Mouse (Mus musculus): ENCODE data around the gene Cys1.
"Not testable (repeated sequence)": the region's sequence is repeated elsewhere in the genome, so short reads cannot be mapped to it uniquely, and the experiment has no call there.

Cys1 gene

GRCm38 (mm10) chr12:24645901-24646300 is 35.7 kb downstream of the Cys1 start:
- DNase-seq: no peak

DNA sequence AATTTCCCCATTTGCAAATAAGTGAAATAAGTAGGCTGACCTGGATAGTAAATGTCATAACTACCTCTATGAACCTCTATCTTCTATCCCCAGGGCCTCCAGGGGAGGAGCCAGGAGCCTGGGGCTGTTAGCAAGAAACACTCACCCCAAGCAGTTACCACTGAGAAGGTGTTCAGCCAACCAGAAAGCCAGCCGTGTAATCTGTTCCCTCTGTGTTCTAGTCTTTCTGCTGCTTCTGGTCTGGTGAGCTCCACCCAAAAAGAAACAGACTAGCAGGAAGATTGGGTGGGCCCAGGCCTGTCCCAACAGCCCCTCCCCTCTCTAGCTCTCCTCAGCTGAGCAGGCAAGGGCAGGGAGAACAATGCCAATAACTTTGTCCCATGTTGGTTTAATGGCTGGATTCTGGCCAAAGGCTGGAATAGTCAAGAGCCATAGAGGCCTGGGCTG is 37.5 kb downstream of the Cys1 start:
- no peak for DNase-seq

GRCm38 (mm10) chr12:24642370-24642802 is 39.2 kb downstream of the Cys1 start:
- peak; percentile 74 to 84 for DNase-seq

GRCm38 (mm10) chr12:24638787-24639186 is 42.8 kb downstream of the Cys1 start:
- DNase-seq: not testable (repeated sequence)

DNA sequence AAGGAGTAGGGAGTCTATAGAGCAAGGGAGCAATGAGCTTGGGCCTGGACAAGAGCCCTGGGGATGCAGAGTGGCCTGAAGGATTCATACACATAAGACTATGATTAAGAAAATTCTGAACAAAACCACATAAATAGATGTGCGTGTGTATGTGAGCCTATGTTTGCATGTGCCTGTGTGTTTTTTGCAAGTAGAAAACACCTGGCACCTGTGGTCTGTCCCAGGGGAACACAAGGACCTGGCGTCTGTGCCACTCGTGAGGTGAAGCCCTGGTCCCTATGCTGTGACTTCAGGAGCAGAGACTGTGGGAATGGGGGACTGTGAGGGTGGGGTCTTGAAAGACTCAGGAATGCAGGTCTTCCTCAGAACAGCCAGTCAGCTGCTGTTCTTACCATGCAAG is 47.0 kb downstream of the Cys1 start:
- DNase-seq: no peak

GRCm38 (mm10) chr12:24634212-24634611 is 47.4 kb downstream of the Cys1 start:
- DNase-seq: no peak

DNA sequence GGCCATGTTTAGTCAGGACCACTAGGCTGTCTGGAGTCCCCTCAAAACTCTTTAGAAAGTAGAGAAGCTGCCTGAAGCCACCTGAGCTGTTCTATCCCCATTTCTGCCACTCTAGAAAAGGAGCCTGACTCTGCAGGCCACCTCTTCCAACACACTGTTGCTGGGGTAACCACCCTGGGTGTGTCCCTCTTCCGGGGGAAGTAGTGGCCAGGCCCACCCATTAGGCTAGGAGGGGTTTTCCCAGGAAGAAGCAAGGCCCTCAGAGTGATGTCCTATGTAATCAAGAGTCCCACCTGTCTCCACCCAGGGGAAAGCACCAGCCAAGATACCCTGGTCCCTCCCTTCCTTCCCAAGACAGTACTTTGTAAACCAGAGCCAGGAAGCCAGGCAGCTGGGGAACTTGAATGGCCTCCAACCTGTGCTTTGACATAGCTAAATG is 47.8 kb downstream of the Cys1 start:
- DNase-seq: no peak

- DNase-seq: no peak
Observed at GRCm38 (mm10) chr12:24632404-24632803, 49.2 kb downstream of the Cys1 start.

- peak; percentile 63 to 71 for DNase-seq
Observed at GRCm38 (mm10) chr12:24630220-24630619, 51.4 kb downstream of the Cys1 start.

- no peak for DNase-seq
Observed at GRCm38 (mm10) chr12:24627215-24627614, 54.4 kb downstream of the Cys1 start.

GRCm38 (mm10) chr12:24626401-24626800 is 55.2 kb downstream of the Cys1 start:
- DNase-seq: no peak

DNA sequence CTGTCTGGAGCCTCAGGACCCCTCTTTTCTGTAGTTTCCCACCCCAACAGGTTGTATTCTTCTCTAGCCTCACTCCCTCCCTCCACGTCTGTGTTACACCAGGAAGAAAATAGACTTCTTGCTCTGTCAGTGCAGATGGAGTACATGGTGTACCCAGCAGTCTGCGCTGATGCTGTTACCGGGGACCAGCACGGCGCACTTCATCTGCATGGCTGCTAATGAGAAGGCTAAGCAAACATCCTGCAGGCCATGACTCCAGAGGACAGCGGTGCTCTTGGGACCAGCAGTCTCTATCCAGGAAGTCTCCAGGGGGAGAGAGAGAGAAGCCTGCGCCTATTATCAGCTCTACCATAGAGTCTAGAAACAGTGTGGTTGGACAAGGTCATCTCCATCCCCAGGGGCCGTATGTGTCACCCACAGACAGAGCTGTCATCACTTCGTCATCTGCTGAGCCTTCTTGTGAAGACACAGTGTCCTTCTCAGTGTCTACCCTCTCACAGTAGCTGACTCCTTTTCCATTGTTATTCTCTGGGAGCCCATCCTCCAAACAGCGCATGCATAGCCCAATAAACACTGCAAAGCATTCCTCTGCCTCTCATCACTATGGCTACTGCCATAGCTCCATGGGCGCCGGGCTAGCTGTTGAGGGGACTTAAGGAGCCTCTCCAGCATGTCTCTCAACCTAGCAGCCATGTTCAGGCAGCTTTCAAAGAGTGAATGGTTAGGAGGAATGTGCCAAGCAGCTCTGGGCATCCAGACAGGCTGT is 57.9 kb downstream of the Cys1 start:
- DNase-seq: no peak

- no peak for DNase-seq
Observed at GRCm38 (mm10) chr12:24619436-24619835, 62.2 kb downstream of the Cys1 start.
